Mouse (Mus musculus): ENCODE measurements around the gene Bcl2l12.

- TF ChIP-seq CTCF (IDR thresholded peaks at IDR 0.05; ENCODE audit: low read depth, low read length) (no peak), POLR2A (IDR thresholded peaks at IDR 0.05; ENCODE audit: borderline replicate concordance, low read depth, low read length) (no peak)
Measured at GRCm38 (mm10) chr7:45013366-45014095, 15.0 kb upstream of the Bcl2l12 start.

Measured in bone marrow macrophage, adult 2 months (primary cell).